Comparison of ENCODE assay signal across 10 mouse cellular contexts in genomic region chr9:37247429-37247828, GRCm38 (mm10). TPM values are rescaled to one million over a fixed set of nuclear protein-coding genes. Genes with fewer than 3 reads are reported as not detected.
DNase-seq lines count a peak whose midpoint lies in the region; ATAC-seq and TF ChIP-seq lines count a peak whose summit lies in the region.
"Had no signal": no experiment of that assay in that cellular context is flagged by ENCODE, and none has a peak within 500 bp of the region (broad histone marks: within the 10 kb centered on the region; RNA-seq: fewer than 3 reads in every experiment).

No protein-coding gene starts in this region.

- ATAC-seq in lung, postnatal 0 days: no peak
- ATAC-seq: intestine, postnatal 0 days had no signal

- TF ChIP-seq CTCF in left cerebral cortex, adult 2 months (IDR thresholded peaks at IDR 0.05): no peak
- no peak for TF ChIP-seq CTCF in lung, postnatal 0 days (IDR thresholded peaks at IDR 0.05)

- peak; percentile 28 for DNase-seq in adrenal gland, postnatal 10 days
- DNase-seq in adrenal gland, adult 2 months: no peak
- peak; percentile 63 to 71 for DNase-seq in left cerebral cortex, postnatal 14 days (ENCODE audit: low spot score in 2 of 2)
- DNase-seq in left cerebral cortex, adult 2 months (ENCODE audit: extremely low spot score in 1 of 2, low spot score in 2 of 2): no peak
- DNase-seq in brain, adult 2 months (ENCODE audit: low read depth, low spot score): peak; percentile 63
- peak; percentile 27 for DNase-seq in lung, postnatal 0 days (ENCODE audit: low spot score)
- no peak for DNase-seq in cerebellum, postnatal 25 days
- DNase-seq in urinary bladder, adult 18-20 months (ENCODE audit: low spot score in 2 of 2): no peak
- DNase-seq: cerebellum, adult 8-10 months had no signal

- no peaks in the 10 kb centered on the region for H3K9me3 ChIP-seq in lung, postnatal 0 days (ENCODE audit: low read length)

- H3K36me3 ChIP-seq in lung, postnatal 0 days (ENCODE audit: insufficient read depth, low read length): no peaks in the 10 kb centered on the region

- H3K27ac ChIP-seq in left cerebral cortex, adult 2 months: no peak overlapping the region
- no peak overlapping the region for H3K27ac ChIP-seq in lung, postnatal 0 days (ENCODE audit: low read length)

- no peak overlapping the region for H3K4me3 ChIP-seq in left cerebral cortex, adult 2 months
- H3K4me3 ChIP-seq in lung, postnatal 0 days (ENCODE audit: low read depth, low read length): no peak overlapping the region

- H3K4me1 ChIP-seq in lung, postnatal 0 days (ENCODE audit: insufficient read depth, low read depth, low read length): no peaks in the 10 kb centered on the region

- no peak overlapping the region for H3K4me2 ChIP-seq in lung, postnatal 0 days (replicated peaks; ENCODE audit: low read depth, low read length)

- no peaks in the 10 kb centered on the region for H3K27me3 ChIP-seq in lung, postnatal 0 days (replicated peaks; ENCODE audit: insufficient read depth, low read length)

- TF ChIP-seq EP300 in lung, postnatal 0 days (IDR thresholded peaks at IDR 0.05): no peak

- intact Hi-C loops in left cerebral cortex, postnatal 14 days (cut with DNase I): no loop called here
- intact Hi-C loops in left cerebral cortex, adult 2 months (cut with DNase I): no loop called here

- no peak overlapping the region for H3K9ac ChIP-seq in lung, postnatal 0 days (replicated peaks; ENCODE audit: low read depth)

RNA-seq across cellular contexts. Expression of gene Slc37a2, which starts 8.1 kb away (rescaled TPM):
- 1 to 10 TPM; 8.8 to 9.8 TPM for total RNA-seq in adrenal gland, postnatal 10 days (2021)
- total RNA-seq in adrenal gland, adult 2 months (2021): 10 to 100 TPM; 52.8 to 58.4 TPM
- 46.7 and 51.0 TPM in 2 replicates for polyA plus RNA-seq in adrenal gland, adult 2 months (2012; rRNA removed)
- total RNA-seq in left cerebral cortex, postnatal 14 days (2021): 1 to 10 TPM; 1.7 to 1.8 TPM
- 1 to 10 TPM; 1.6 to 1.8 TPM for total RNA-seq in left cerebral cortex, adult 2 months (2021)
- polyA plus RNA-seq in lung, postnatal 0 days (2015; fragmentation: Nextera tagmentation; extraction: Ambion mirVana): 1.2 and 1.4 TPM in 2 replicates

RNA-seq across cellular contexts. Expression of gene Tmem218, which starts 39.4 kb away (rescaled TPM):
- 1 to 10 TPM; 5.8 to 7.3 TPM for total RNA-seq in adrenal gland, postnatal 10 days (2021)
- total RNA-seq in adrenal gland, adult 2 months (2021): 1 to 10 TPM; 4.2 to 8.6 TPM
- 1.5 and 1.7 TPM in 2 replicates for polyA plus RNA-seq in adrenal gland, adult 2 months (2012; rRNA removed)
- 10 to 100 TPM; 10.1 to 11.8 TPM for total RNA-seq in left cerebral cortex, postnatal 14 days (2021)
- total RNA-seq in left cerebral cortex, adult 2 months (2021): 10 to 100 TPM; 10.3 to 11.6 TPM
- polyA plus RNA-seq in lung, postnatal 0 days (2015; fragmentation: Nextera tagmentation; extraction: Ambion mirVana): 10.0 and 11.9 TPM in 2 replicates

Comparison
In these comparisons a context has a peak if more than half of its experiments do, and no peak if none do; other contexts are left out.
1. DNase-seq: peak in adrenal gland, postnatal 10 days (single experiment), left cerebral cortex, postnatal 14 days (2 of 2), brain, adult 2 months (single experiment) and lung, postnatal 0 days (single experiment); none in adrenal gland, adult 2 months (single experiment), left cerebral cortex, adult 2 months (0 of 2), cerebellum, postnatal 25 days (0 of 2) and urinary bladder, adult 18-20 months (0 of 2).
2. RNA of gene Slc37a2, which starts 8.1 kb away (total RNA-seq): 52.8 to 58.4 TPM in adrenal gland, adult 2 months; 8.8 to 9.8 TPM in adrenal gland, postnatal 10 days, 1.6 to 1.8 TPM in left cerebral cortex, adult 2 months and 1.7 to 1.8 TPM in left cerebral cortex, postnatal 14 days; every median in the first group is over 4 times any median in the second.